Mouse (Mus musculus) liver, embryonic 11.5 days (tissue): ENCODE data around the gene AI597479. TPM values are rescaled to one million over a fixed set of nuclear protein-coding genes. Genes with fewer than 3 reads are reported as not detected.

Experiments
- ATAC-seq: fragments of 200-750 bp; cut with Nextera tagmentation; replicated peaks from 2 replicates; pipeline ENCODE4 v1.8.0; 2017; ENCODE audit warnings: moderate number of reproducible peaks, mild to moderate bottlenecking, moderate TSS enrichment, moderate library complexity; ENCODE audit not compliant: low FRiP score
- DNase-seq: peaks from one replicate; pipeline ENCODE4 v3.0.0-alpha.2; 2017; ENCODE audit warnings: low spot score
- H3K27ac ChIP-seq: fragments of 300-500 bp; sonication (generic); 2 replicates; pipeline ENCODE4 v1.5.1; 2014; ENCODE audit warnings: mild to moderate bottlenecking, low read depth, low read length, control low read depth
- H3K27me3 ChIP-seq: fragments of 300-500 bp; sonication (generic); replicated peaks from 2 replicates; pipeline ENCODE4 v1.6.1; 2014; ENCODE audit warnings: low read length, mixed read lengths; ENCODE audit not compliant: control insufficient read depth, insufficient read depth
- H3K36me3 ChIP-seq: fragments of 300-500 bp; sonication (generic); 2 replicates; pipeline ENCODE4 v1.6.1; 2014; ENCODE audit warnings: mild to moderate bottlenecking, low read length, moderate library complexity, mixed read lengths; ENCODE audit not compliant: control insufficient read depth, insufficient read depth
- H3K4me1 ChIP-seq: fragments of 300-500 bp; sonication (generic); replicated peaks from 2 replicates; pipeline ENCODE4 v1.6.1; 2014; ENCODE audit warnings: low read length, mixed read lengths; ENCODE audit not compliant: control insufficient read depth, insufficient read depth
- H3K4me2 ChIP-seq: fragments of 300-500 bp; sonication (generic); 2 replicates; pipeline ENCODE4 v1.6.1; 2014; ENCODE audit warnings: mild to moderate bottlenecking, control low read depth, moderate library complexity
- H3K4me3 ChIP-seq: fragments of 300-500 bp; sonication (generic); 2 replicates; pipeline ENCODE4 v1.5.1; 2014; ENCODE audit warnings: low read depth, low read length, control low read depth
- H3K9ac ChIP-seq: fragments of 300-500 bp; sonication (generic); 2 replicates; pipeline ENCODE4 v1.6.1; 2014; ENCODE audit warnings: low read depth, low read length, control low read depth
- H3K9me3 ChIP-seq: fragments of 300-500 bp; sonication (generic); 2 replicates; pipeline ENCODE4 v1.6.1; 2016; ENCODE audit warnings: low read length, inconsistent platforms, mixed read lengths; ENCODE audit not compliant: control insufficient read depth
- WGBS: fragments of 180-500 bp; shearing (Covaris S2); extraction: QIAGEN DNeasy Blood & Tissue Kit; methylation state at CpG from one replicate; pipeline ENCODE4 v1.1.7; 2014; 5-methylcytosine and 5-hydroxymethylcytosine counted together
- polyA plus RNA-seq: library from polyadenylated mRNA; unstranded; fragments of >200 nt; fragmentation: Nextera tagmentation; extraction: Ambion mirVana; gene quantifications from 2 replicates; pipeline ENCODE4 v1.2.1, GENCODE M21; 2014

AI597479 gene
- polyA plus RNA-seq, 1 experiment from 2014 or later = 21.5 TPM

DNA sequence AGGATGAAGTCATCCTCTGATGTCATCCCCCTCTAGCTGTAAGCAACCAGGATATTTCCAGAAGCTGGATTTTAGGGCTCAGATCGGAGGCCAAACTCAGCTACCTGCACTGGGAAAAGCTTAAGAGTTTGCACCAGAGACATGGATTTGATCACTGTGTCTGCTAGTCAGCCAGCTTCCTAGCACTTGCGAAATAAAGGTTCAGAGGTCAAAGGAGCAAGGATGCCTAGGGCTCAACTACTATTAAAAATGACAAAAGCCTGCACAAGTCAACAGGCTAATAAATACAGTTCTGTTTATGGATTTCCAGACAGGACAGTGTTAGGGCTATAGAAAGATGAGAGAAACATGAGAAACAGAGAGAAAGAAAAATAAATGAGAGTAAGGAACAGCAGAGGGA, 59.4 kb downstream of the AI597479 start:
- H3K4me3 ChIP-seq = no peak overlapping the region
- no peak for ATAC-seq
- 0 out of 2 replicates have a peak, but pooled peaks cover 3% of the 10 kb centered on the region for H3K27me3 ChIP-seq
- H3K27ac ChIP-seq = no peak overlapping the region
- no peak for DNase-seq
- H3K4me1 ChIP-seq = no peaks in the 10 kb centered on the region
- H3K9ac ChIP-seq = no peak overlapping the region
- no peaks in the 10 kb centered on the region; the same call in 1 of the 2 replicates for H3K36me3 ChIP-seq
- no peaks in the 10 kb centered on the region for H3K9me3 ChIP-seq
- no peak overlapping the region for H3K4me2 ChIP-seq
- WGBS = 77% methylated on average over 2 of the region's 2 CpGs

DNA sequence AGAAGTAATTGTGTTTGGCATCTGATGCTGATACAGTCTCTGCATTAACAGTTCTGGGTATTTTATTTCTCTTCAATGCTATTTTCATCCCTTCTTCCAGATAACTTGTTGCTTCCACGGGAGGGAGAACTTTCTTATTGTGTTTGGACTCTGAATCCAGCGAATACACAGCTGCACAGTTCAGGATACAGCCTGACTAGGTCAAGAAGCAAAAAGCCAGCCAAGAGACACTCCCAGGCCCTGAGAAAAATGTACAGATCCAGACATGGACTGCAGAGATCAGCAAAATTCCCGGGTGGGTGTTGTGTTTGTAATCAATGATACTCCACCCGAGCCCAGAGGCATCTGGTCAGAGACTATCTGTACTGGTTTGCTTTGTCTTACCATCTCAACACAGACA, 60.9 kb downstream of the AI597479 start:
- no peak overlapping the region for H3K9ac ChIP-seq
- no peak overlapping the region for H3K4me2 ChIP-seq
- H3K9me3 ChIP-seq = no peaks in the 10 kb centered on the region
- peaks cover 12% of the 10 kb centered on the region for H3K27me3 ChIP-seq
- DNase-seq (no peak), ATAC-seq (no peak)
- H3K27ac ChIP-seq = no peak overlapping the region
- WGBS = 55% methylated on average over 4 of the region's 4 CpGs
- no peaks in the 10 kb centered on the region for H3K4me1 ChIP-seq
- no peak overlapping the region for H3K4me3 ChIP-seq
- no peaks in the 10 kb centered on the region for H3K36me3 ChIP-seq

DNA sequence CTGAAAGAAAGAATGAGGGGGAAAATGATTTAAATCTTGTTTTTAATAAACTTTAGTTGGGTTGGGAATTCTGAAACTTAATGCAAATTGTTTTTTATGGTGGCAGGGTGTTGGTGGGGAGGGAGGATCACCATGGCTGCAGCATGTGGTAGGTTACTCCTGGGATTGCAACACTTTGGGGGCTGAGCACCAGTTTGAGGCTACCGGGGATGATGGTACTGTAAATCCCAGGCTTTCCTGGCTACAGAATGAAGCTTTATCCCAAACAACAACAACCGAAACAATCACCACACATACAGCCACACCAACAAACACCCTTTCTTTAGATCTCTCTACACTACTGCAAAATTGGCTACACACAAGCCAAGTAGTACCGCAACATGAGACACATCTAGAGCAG, 63.9 kb downstream of the AI597479 start:
- Histone ChIP-seq H3K4me1 (no peaks in the 10 kb centered on the region), H3K36me3 (no peaks in the 10 kb centered on the region), H3K4me3 (no peak overlapping the region), H3K9ac (no peak overlapping the region), H3K9me3 (no peaks in the 10 kb centered on the region), H3K27ac (no peak overlapping the region), H3K4me2 (no peak overlapping the region), H3K27me3 (peaks cover 14% of the 10 kb centered on the region)
- DNase-seq = no peak
- no peak for ATAC-seq
- WGBS = 85% methylated on average over 3 of the region's 3 CpGs

DNA sequence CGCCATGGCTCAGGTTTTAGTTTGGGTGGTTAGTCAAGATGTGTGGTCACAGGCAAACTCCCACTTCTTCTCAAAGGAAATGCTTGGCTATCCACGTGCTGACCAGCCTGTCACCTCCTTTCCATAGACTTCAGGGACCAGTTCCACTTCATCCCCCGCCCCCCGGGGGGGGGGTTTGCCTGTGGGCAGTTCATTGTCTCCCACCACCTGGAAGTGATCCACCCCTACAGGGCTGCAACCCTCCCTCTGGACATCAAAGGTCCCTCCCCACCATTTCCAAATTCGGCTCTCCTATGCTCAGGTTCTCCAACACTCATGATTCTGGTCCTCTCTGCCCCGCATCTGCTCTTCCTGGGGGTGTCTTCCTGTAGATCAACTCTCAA, 64.6 kb downstream of the AI597479 start:
- peak overlapping the region; percentile 83 for H3K4me2 ChIP-seq
- H3K4me1 ChIP-seq = no peaks in the 10 kb centered on the region
- 2% methylated on average over 5 of the region's 6 CpGs for WGBS
- H3K27me3 ChIP-seq = peaks cover 14% of the 10 kb centered on the region
- peak; percentile 41 for DNase-seq
- no peaks in the 10 kb centered on the region for H3K36me3 ChIP-seq
- no peak overlapping the region for H3K9ac ChIP-seq
- H3K27ac ChIP-seq = no peak overlapping the region
- peak; percentile 7; the same call in 1 of the 2 replicates for ATAC-seq
- H3K9me3 ChIP-seq = no peaks in the 10 kb centered on the region
- H3K4me3 ChIP-seq = peak overlapping the region; percentile 54

DNA sequence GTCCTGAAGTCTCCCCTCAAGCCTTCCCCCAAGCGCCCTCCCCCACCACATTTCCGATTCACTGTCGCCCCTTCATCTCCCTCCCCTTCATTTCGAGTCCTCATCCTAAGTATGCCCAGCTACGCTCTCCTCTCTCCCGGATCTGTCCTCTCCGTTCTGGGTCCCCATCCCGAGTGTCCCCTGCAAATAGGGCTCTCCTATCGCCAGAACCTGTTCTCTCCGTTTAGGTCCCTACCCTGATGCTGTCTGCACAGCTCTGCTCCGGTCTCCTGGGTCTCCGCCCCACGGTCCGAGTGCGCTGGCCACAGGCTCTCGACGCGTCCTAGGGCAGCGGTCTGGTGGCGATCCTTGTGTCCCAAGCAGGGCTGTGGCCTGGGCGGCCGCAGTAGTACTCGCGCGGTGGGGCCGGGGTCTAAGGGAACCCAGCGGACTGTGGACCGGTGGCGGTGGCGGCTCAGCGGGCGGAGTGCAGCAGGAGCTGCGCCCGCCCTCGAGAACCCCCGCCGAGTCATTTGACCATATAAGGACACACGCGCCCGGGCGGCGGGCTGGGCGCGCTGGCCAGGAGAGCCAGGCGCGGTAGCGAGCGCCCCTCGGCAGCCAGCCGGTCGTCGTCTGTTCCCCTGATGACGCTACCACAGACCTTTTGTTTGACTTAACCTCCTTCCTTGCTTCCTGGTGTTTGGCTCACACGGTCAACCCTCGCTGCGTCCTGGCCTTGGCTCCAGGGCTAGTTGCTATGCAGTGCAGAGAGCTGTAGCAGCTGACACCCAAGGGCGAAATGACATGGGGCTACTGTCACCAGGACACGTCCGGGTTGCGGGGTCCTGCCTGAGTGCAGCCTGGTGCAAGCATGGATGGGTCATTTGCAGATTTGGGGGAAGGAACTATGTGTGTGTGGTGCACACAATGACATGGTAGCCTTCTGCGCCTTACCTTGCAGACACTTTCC, 65.2 kb downstream of the AI597479 start:
- Histone ChIP-seq H3K9ac (peak overlapping the region; percentile 52; the same call in 1 of the 2 replicates), H3K36me3 (no peaks in the 10 kb centered on the region), H3K27ac (no peak overlapping the region), H3K4me1 (no peaks in the 10 kb centered on the region), H3K27me3 (peaks cover 14% of the 10 kb centered on the region), H3K4me2 (peak overlapping the region; percentile 83), H3K9me3 (no peaks in the 10 kb centered on the region), H3K4me3 (peak overlapping the region; percentile 54)
- WGBS = 5% methylated on average over 61 of the region's 61 CpGs
- peak; percentile 77 for ATAC-seq
- DNase-seq = peak; percentile 67

DNA sequence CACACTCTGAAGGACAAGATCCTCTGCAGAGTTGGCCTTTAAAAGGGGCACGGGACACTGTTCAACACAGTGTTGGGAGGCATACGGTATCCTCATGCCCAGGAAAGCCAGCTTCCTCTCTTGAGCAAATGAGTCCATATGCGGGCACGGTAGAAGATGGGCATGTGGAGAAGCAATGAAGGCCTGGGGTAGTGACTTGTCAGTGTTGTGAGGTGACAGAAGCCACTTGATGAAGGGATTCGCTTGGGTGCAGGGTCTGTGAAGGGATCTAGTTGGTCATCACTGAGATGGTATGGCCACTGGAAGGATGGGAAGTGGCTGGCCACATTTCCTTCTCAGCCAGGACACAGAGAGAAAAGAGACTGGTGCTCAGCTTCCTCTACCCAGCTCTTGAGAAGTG, 66.1 kb downstream of the AI597479 start:
- ATAC-seq (no peak), DNase-seq (no peak)
- H3K36me3 ChIP-seq = no peaks in the 10 kb centered on the region
- H3K4me2 ChIP-seq = no peak overlapping the region
- no peak overlapping the region for H3K4me3 ChIP-seq
- no peak overlapping the region for H3K27ac ChIP-seq
- H3K9ac ChIP-seq = no peak overlapping the region
- no peaks in the 10 kb centered on the region for H3K4me1 ChIP-seq
- 82% methylated on average over 5 of the region's 5 CpGs for WGBS
- H3K9me3 ChIP-seq = no peaks in the 10 kb centered on the region
- peaks cover 14% of the 10 kb centered on the region for H3K27me3 ChIP-seq

Other genes starting within 250 kb of the AI597479 start
- 57.8 and 65.5 TPM in 2 replicates for gene Mrps9, start 247.5 kb upstream of the AI597479 start, polyA plus RNA-seq
- 2.3 and 3.1 TPM in 2 replicates for gene Gpr45, start 145.8 kb upstream of the AI597479 start, polyA plus RNA-seq
- gene Tgfbrap1, start 73 bp upstream of the AI597479 start, polyA plus RNA-seq = 11.4 and 11.7 TPM in 2 replicates
- 6.1 and 9.3 TPM in 2 replicates for gene Fhl2, start 98.3 kb downstream of the AI597479 start, polyA plus RNA-seq